Mouse (Mus musculus) ZHBTc4 (cell line): ENCODE measurements around the gene Tnfaip2.
A peak's percentile ranks its signal among the peaks of the same experiment; 100 is the strongest.

Source experiments
- DNase-seq: peaks from one replicate; pipeline ENCODE4 v3.0.0-alpha.2; 2011; ENCODE audit warnings: low read depth, low spot score

Gene Tnfaip2

DNA sequence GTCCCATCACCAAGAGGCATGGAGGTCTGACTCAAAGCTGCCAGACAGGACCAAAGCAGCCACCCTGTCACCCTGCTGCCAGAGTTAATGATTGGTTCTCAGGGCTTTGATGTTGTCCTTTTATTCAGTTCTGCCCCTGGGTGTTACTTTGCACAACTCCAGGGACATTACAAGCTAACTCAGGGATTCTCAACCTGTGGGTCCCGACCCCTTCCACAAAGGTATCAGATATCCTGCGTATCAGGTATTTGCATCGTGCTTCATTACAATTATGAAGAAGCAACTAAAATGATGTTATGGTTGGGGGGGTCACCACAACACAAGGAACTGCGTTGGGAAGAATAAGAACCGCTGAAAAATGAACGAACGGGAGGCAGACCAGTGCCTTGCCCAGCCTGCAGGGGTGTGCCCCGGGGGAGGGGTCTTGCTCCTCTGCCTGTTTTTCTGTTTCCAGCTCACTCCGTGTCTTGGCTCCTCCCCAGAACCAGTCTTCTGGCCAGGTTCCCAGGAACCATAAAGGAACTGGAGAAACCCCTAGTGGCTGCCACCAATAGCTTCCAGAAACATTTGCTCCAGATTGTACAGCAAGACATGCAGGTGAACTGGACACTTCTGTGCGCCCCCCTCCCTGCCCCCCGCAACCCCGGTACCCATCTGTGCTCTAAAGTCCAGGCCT lies 14.7 kb upstream of the Tnfaip2 start:
- peak; percentile 64 for DNase-seq

DNA sequence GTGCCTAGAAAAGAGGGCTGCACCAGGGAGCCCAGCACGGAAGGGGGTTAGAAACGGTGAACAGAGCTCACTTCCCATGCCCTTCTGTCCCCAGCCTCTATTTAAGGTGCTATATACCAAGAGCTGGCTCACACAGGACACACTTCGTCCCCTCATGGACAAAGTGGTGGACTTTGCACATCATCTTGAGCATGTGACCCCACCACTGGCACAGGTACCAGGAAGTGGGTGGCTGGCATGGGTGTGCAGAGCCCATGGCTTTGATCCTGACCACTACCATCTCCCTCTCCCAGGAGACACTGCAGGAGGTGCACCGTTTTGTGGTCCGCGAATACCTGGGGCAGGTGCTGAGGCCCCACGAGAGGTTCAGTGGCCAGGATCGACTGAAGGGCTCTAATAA lies 13.9 kb upstream of the Tnfaip2 start:
- no peak for DNase-seq

DNA sequence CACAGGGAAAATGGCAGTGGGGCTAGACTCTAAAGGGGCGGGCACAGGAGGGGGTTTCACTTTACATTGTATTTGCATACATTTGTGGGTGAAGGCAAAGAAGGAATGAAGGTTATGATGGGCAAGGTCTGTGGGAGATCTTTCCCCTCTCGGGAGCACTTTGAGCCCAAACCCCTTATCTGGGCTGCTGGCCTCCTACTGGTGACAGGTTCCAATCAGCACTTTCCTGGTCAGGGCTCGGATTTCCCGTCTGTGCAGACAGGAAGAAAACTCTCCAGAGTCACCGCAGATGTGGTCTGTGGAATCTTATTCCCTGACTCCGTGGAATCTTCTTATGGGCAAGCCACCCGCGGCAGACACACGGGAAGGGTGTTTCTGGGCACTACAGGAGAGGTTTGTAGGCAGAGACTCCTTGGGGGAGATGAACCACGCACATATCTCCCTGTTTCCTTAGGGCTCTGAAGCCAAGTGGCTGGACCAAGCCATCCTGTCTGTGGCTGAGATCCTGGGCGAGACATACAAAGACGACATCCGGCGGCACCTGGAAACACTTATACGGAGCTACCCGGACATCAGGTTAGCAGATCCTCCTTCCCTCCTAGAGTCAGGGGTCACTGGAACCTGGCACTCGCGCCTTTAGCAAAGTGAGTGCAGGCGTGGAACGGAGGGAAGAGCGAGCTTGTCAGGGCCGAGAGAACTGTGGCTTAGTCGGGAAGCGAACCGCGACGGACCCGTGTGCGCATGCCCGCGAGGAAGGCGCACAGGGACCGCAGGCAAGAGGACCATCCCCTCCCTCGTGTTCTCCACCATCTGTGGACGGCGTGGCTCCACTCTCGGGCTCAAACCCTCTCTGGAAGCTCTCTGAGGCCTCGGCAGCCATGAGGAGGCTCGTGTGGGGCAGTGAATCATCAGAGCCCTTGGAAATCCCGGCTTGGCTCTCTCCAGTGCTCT lies 13.0 kb upstream of the Tnfaip2 start:
- peak; percentile 67 for DNase-seq

DNA sequence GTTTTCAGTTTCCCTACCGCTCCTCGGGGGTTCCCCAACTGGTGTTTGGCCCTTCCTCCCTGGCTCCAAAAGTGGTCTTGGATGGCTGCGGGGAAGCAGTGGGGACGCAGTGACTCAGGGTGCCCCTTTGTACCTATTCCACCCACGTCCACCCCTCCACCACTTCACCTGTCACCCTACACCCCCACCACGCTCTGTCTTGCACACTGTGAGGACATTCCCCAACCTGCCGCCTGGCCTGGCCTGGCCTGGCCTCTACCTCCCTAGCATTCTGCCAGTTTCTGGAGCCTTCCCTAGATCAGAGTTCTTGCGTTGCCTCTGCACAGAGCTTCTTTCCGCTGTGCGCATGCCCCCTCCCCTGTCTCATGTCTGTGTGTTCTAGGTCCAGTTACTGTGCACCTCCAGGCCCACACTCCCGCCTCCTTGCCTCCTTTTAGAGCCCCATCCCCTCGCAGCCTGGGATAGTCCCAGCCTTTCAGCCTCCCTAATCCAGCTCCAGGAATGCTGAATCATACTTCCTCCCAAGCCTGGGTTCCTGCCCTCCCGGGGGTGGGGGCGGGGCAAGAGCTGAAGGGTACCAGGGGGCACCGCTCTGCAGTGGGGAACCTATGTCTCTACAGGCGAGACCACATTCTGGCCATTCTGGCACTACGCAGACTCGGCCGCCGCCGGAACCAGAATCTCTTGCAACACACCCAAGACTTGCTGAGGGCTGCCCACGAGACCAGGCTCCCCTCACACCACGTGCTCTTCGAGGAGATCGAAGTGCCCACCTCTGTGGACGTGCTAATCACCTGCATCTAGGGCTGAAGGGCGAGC lies 12.0 kb upstream of the Tnfaip2 start:
- peak; percentile 65 for DNase-seq

DNA sequence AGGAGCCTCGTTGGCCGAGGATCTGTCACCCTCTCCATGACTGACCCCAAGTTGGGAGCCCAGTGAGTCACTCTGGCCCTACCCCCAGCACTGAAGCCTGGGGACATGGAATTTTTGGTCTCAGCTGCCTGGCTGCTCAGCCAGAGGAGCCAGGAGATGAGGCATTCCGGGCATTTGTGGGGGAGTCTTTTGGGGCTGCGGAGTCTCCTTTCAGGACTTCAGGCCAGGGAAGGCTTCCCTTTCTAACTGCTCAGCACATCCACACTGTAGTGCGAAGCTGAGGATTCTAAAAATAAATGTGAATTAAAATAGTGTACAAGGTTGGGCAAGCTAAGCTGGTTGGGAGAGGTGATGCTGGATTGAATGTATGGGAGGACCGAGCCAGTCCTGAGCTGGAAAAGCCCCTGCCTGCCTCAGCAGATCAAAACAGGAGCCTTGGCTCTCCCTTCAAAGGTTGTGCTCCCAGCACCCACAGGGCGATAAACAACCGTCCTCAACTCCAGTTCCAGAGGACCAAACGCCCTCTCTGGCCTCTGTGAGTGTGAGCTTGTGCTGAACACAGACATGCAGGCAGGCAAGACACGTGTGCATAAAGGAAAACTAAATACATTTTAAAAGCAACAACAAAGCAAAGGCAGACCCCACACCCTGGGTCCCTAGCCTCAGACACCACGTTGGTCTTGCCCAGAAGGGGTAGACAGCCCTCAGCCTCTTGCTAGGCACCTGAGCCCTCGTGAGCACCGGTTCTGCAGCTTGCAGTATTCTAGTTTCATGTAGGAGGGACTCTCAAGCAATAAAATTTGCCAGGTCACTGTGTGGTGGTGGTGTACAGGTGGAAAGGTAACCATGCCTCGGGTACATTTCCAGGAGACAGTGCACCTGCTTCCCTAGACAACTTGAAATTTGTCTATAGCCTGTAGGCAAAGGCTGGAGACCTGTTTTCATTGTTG lies 11.1 kb upstream of the Tnfaip2 start:
- DNase-seq = no peak

DNA sequence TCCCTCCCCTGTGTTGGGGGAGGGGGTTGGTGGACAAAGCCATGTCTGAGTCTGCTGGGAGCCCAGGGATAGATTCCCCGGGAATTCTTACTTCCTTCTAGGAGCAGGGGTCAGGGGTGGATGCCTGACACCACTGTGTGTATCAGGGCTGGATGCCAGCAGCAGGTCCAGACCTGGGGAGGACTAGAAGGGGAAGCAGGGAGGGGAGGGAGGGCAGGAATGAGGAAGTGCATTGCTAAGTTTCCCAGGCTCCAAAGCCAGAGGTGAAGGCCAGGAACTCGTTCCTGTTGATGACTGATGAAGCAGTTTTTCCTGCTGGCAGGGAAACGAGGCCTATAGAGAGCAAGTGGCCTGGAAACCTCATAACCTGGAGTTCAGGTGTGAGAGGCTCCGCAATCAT lies 10.2 kb upstream of the Tnfaip2 start:
- DNase-seq = no peak

DNA sequence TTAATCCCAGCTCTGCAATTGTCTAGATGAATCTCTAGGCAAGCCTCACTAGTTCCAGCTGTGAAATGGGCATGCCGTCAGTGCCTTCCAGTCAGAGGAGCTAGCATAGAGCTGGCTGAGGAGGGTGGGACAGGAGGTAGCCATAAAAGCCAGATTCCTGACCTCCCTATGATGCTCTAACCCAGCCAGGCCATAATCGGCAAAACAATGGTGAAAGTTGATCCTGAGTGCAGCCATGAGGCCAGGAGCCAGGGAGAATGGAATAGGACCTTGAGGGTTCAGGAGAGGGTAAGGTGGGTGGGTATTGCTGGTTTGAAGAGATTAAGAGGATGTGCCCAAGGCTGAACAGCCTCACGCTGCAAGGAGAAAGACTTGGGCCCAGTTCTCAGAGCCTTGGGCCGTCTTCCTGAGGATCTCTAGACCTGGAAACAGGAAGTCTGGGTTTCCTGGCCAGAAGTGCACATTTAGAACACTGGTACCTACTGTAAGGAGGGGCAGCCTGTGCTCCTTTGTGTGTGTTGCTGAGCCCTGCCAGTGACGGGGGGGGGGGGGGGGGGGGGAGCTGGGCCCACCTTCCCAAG lies 9.4 kb upstream of the Tnfaip2 start:
- DNase-seq = peak; percentile 77

DNA sequence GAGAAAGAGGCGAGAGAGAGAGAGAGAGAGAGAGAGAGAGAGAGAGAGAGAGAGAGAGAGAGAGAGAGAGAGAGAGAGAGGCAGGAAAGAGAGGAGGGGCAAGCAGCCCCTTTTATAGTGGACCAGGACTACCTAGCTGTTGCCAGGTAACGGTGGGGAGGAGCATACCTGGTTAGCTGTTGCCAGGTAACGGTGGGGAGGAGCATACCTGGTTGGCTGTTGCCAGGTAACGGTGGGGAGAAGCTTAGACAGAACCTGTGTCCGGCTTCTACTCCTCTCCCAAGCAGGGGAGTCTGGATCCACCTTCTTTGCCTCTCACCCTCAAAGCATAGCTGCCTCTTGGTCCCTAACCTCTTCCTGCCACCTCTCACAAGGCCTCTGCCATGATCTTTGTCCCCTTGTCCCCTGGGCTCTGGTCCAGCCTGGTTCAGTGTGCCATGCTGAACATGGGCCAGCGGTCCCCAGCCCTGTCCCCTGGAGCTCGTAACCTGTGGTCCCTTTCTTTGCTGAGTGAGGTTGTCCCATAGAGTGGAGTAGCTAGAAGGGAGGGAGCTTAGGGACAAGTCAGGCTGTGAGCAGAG lies 8.0 kb upstream of the Tnfaip2 start:
- peak; percentile 42 for DNase-seq

DNA sequence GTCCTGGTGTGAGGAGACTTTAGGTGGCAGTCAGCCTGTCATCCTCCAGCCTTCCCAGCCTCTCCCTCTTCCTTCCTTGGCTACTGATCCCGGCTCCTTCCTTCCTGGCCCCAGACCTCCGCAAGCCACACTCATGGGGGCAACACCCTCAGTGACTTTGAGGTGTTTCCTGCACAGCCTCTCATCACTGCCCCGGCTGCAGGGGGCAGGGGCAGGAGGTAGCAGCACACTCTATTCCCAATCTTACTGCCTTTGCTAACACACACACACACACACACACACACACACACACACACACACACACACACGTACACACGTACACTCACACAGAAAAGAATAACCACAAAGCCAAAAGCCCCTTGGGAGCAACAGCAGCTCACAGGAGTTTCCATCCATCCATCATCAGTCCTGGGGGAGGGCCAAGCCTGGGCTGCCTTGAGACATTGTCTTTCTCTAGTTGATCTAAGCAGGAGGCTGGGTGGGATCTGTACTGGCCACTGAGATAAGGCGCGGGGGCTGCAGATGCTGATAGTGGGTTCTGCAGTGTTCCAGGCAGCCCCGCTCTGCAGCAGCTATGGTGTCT lies 7.4 kb upstream of the Tnfaip2 start:
- DNase-seq = no peak

DNA sequence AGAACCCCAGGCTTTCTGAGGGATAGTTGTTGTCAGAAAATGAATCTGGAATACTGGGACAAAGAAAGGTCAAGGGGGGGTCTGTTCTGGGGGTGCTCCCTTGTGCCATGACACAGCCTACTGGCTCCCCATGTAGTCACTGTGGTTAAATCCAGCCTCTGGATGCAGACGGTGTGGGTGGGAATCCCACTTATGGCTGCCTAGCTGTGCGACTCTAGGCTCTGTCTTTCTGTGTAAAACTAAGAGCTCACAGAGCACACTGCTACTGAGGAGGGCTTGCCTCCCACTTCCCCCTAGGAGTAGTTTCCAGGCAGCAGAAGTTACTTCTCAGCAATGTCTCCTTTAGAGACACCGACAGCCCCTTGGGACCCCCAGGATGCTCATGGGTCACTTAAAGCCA lies 6.1 kb upstream of the Tnfaip2 start:
- no peak for DNase-seq

DNA sequence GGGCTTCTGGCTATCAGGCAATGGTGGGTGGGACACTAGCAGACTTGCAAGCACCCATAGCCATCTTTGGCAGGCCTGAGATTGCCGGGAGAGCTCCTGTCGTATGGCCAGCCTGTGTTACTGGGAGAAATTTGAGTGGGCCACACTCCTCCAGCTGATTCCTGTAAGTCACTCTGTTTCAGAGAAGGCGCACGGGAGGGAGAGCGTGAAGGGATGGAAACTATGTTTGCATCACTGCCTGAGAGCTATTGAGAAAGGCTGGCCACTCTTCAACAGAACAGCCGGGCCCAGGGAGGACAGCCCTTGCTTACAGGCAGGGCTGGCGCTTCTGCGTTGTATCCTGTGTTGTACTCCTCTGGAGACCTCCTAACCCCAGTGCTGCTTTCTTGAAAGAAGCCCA lies 5.6 kb upstream of the Tnfaip2 start:
- no peak for DNase-seq

DNA sequence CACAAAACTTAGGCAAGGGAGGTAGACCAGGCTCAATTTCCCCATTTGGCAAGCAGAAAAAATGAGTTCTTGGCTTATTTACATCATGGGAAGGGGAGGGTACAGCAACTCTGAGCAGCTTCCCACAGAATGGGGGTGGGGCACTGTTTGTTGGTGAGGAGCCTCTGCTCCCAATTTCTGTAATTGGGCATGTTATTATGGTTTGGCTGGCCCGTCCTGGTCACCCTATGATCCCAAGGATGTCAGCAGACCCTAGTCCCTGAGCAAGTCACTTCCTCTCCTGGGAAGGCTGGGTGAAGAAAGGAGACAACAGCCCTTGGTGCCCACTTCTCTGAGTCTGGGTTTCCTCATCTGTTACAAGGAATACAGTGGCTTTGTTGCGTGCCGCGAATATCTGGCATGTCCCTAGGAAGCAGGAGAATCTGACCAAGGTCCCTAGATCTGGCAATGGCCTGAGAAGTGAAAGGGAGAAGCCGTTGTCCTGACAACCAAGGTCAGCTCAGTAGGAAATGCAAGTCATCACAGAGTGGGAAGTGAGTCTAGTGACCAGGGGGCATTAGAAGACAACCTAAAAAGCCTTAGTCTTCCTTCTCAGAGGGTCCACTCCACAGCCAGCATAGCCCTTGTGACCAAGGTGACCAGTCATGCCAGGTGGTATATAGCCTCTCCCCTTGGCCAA lies 4.9 kb upstream of the Tnfaip2 start:
- no peak for DNase-seq

DNA sequence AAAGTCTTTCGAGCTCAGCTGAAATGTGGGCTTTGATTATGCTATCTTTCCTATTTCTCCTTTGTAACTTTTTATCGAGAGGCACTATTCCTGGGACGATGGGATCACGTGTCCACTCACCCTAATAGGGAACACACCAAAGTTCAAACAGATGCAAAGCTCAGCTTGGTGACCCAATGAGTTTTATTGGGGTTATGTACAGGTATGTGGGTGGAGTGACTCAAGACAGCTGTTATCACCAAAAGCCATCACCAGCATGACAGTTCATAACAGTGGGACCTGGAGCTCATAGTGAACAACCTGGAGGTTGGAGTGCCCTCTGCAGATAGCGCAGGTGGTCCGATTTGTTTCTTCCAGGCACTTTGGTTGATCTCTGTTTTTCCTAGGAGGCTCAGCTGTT lies 3.4 kb upstream of the Tnfaip2 start:
- DNase-seq = no peak

DNA sequence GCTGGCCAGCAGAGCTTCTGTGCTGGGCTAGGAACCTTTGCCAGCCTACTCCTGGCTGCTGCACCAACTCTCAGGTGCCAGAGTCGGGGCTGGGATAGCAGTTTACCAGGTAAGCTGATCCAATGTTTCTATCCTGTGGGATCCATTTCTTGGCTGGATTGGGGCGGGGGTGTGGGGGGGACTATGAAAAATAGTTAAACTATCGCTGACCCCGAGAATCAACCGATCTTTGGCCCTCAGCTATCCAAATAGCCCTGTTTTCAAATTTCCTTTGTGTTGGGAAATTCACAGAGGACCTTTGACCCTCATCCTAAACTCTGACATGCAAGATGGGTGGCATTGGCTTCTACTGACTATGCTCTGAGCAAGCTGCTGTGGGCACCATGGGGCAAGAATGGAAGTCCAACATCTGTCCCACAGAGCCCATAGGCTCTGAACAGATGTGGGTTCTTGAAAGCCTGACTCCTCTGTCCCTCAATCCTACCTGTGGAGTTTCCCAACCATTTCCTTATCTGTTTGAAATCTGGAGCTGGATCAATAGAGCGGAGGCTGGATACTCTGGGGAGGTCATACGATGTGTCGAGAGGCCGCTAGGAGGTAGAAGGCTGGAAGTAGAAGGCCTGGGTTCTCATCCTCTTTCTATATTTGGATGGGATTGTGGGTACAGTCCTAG lies 1.4 kb upstream of the Tnfaip2 start:
- DNase-seq = no peak

DNA sequence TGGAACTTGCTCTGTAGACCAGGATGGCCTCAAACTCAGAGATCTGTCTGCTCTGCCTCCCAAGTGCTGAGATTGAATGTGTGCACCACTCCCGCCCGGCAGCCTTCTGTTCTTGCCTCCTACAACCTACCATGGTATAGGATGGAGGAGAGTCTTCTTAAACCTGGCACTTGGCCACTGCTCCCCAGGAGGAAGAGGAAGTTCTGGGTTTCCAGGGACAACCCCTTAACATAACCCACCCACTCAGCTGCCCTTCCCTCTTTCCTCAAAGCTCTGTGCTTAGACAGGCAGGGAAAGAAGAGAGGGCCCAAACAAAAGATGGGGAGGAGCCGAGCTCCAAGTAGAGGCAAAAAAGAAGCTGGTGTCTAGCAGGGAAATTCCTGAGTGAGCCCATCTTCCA lies 746 bp upstream of the Tnfaip2 start:
- peak; percentile 49 for DNase-seq

DNA sequence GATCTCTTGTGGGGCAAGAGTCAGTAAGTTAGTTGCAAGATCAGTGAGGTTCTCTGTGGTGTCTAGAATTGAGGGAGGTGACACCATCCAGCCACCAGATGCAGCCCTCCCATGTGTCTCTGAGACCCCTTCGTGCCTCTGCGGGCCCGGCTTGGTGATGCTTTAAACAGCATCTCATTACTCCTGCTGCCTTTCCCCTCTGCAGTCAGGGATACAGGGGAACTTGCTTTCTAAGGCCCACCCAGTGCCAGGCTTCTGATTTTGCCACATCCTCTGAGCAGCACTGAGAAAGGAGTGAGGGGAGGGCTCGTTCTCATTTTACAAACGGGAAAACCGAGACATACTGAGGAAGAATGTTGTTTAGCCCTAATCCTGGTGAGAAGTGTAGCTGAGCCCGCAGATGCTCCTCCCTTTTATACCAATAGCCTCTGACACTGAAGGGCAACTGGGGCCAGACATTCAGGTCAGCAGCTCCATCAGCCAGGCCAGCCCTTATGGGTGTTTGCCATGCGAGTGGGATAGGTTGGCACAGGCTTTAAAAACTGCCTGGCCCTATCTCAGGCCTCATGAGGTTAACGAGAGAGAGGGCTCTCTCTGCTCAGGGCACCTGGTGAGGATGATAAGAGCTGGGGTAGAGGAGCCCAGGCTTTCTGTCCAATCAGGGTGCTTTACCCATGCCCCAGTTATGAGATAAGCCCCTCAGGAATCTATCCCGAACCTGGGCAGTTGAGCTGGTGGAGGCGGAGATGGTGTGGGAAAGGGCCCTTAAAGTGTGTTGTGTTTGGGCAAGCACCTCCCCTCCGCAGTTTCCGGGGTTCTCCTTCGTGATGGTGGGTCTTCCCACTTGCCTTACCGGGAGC lies 972 bp downstream of the Tnfaip2 start:
- no peak for DNase-seq

DNA sequence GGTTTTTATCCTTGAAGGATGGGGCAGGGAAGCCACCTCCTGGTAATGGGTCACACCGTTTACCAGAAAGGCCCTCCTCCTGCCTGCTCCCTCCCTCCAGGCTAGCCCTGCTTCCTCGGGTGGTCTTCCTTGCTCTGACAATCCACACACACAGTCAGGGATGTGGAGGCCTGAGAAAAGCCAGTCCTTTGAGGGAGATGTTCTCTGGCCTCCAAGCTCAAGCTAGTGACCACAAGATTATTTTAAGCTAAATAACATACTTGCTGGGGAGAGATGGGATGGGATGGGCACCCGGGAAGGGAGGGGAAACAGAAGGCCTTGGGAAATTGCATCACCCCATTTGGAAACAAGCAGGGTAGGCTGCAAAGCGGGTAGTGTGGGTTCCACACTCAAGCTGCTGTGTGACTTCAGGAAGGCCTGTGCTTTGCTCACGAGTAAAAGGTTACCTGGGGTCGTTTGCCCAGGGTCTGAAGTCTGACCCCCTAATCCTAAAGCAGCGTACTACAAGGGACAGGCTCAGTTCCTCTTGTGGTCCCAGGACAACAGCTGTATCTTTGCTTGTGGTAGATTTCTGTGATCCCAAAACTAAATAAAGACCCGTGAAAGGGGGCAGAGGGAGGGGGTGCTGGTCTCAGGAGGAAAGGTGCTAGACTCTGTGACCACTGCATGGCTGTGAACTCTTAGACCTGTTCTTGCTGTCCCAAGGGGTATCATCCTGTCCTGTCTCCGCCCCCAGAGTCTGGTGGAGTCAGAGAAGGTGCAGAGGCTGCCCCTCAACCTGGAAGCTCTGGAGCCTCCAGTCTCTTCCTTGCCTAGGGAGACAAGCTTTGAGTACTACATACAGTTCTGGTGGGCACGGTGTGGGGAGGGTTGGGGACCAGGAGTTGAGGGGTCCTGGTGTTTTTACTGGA lies 1.9 kb downstream of the Tnfaip2 start:
- DNase-seq = no peak
